Mouse (Mus musculus) midbrain, embryonic 14.5 days (tissue): Measurements from ENCODE around the gene Spag7. TPM values are rescaled to one million over a fixed set of nuclear protein-coding genes. Genes with fewer than 3 reads are reported as not detected.
A peak's percentile ranks its signal among the peaks of the same experiment; 100 is the strongest.

Experiments
- ATAC-seq: fragments of 200-750 bp; cut with Nextera tagmentation; 2 replicates; pipeline ENCODE4 v1.8.0; 2017; ENCODE audit warnings: moderate number of reproducible peaks, moderate library complexity; ENCODE audit not compliant: low FRiP score, low TSS enrichment
- DNase-seq: peaks from one replicate; pipeline ENCODE4 v3.0.0-alpha.2; 2015
- H3K27ac ChIP-seq: fragments of 300-500 bp; sonication (generic); replicated peaks from 2 replicates; pipeline ENCODE4 v1.5.1; 2014; ENCODE audit warnings: mild to moderate bottlenecking, low read depth, low read length, moderate library complexity
- H3K27me3 ChIP-seq: fragments of 300-500 bp; sonication (generic); 2 replicates; pipeline ENCODE4 v1.6.1; 2014; ENCODE audit warnings: low read length, control low read depth, mixed read lengths; ENCODE audit not compliant: control insufficient read depth, insufficient read depth
- H3K36me3 ChIP-seq: fragments of 300-500 bp; sonication (generic); 2 replicates; pipeline ENCODE4 v1.6.1; 2014; ENCODE audit warnings: low read length, control low read depth; ENCODE audit not compliant: control insufficient read depth, insufficient read depth
- H3K4me1 ChIP-seq: fragments of 300-500 bp; sonication (generic); 2 replicates; pipeline ENCODE4 v1.6.1; 2014; ENCODE audit warnings: mild to moderate bottlenecking, antibody characterized with exemption, low read length, control low read depth; ENCODE audit not compliant: control insufficient read depth, insufficient read depth
- H3K4me2 ChIP-seq: fragments of 300-500 bp; sonication (generic); 2 replicates; pipeline ENCODE4 v1.6.1; 2014; ENCODE audit warnings: mild to moderate bottlenecking, low read length, moderate library complexity
- H3K4me3 ChIP-seq: fragments of 300-500 bp; sonication (generic); replicated peaks from 2 replicates; pipeline ENCODE4 v1.5.1; 2014; ENCODE audit warnings: low read depth, low read length
- H3K9ac ChIP-seq: fragments of 300-500 bp; sonication (generic); replicated peaks from 2 replicates; pipeline ENCODE4 v1.6.1; 2014; ENCODE audit warnings: mild to moderate bottlenecking, low read length, moderate library complexity
- H3K9me3 ChIP-seq: fragments of 300-500 bp; sonication (generic); 2 replicates; pipeline ENCODE4 v1.6.1; 2016; ENCODE audit warnings: low read length, control low read depth, mixed read lengths; ENCODE audit not compliant: control insufficient read depth
- WGBS: fragments of 180-500 bp; shearing (Covaris S2); extraction: QIAGEN DNeasy Blood & Tissue Kit; methylation state at CpG from one replicate; pipeline ENCODE4 v1.1.7; 2014; 5-methylcytosine and 5-hydroxymethylcytosine counted together
- microRNA-seq: library from miRNA; unstranded; fragments of <30 nt; microRNA quantifications from one replicate; pipeline ENCODE4, GENCODE M21; 2016
- polyA plus RNA-seq: library from polyadenylated mRNA; unstranded; fragments of >200 nt; fragmentation: Nextera tagmentation; extraction: Ambion mirVana; gene quantifications from 2 replicates; pipeline ENCODE4 v1.2.1, GENCODE M21; 2014

The Spag7 gene
- polyA plus RNA-seq, 1 experiment from 2014 or later = 101 TPM

- DNase-seq (peak; percentile 18), ATAC-seq (no peak)
- no peak within 1 kb of the TSS for H3K27ac ChIP-seq
- H3K9me3 ChIP-seq = no peaks in the 10 kb centered on the region
- no peaks in the 10 kb centered on the region for H3K27me3 ChIP-seq
- 0 out of 2 replicates have a peak within 1 kb of the TSS, but pooled peaks have one; percentile 20 for H3K9ac ChIP-seq
- H3K4me1 ChIP-seq = 0 out of 2 replicates have a peak, but pooled peaks cover 5% of the 10 kb centered on the region
- peaks cover 26% of the 10 kb centered on the region for H3K36me3 ChIP-seq
- H3K4me2 ChIP-seq = peak within 1 kb of the TSS; percentile 48
- H3K4me3 ChIP-seq = peak within 1 kb of the TSS; percentile 12; the same call in 1 of the 2 replicates
- WGBS = 11% methylated on average over 21 of the region's 21 CpGs
Measured at GRCm38 (mm10) chr11:70615516-70616093, 53.6 kb downstream of the Spag7 start, which contains the start of gene 4930544D05Rik. 4930544D05Rik (plus strand) TSS chr11:70615848.

GRCm38 (mm10) chr11:70615074-70615473, 54.1 kb downstream of the Spag7 start:
- no peaks in the 10 kb centered on the region for H3K9me3 ChIP-seq
- H3K4me1 ChIP-seq = 0 out of 2 replicates have a peak, but pooled peaks cover 5% of the 10 kb centered on the region

More at GRCm38 (mm10) chr11:70615074-70615473, 54.1 kb downstream of the Spag7 start:
- Histone ChIP-seq H3K4me2 (peak overlapping the region; percentile 48), H3K36me3 (peaks cover 31% of the 10 kb centered on the region), H3K9ac (0 out of 2 replicates have a peak overlapping the region, but pooled peaks have one; percentile 20), H3K4me3 (peak overlapping the region; percentile 12; the same call in 1 of the 2 replicates), H3K27ac (no peak overlapping the region), H3K27me3 (no peaks in the 10 kb centered on the region)
- DNase-seq = peak; percentile 47
- no peak for ATAC-seq
- WGBS = 1% methylated on average over 17 of the region's 17 CpGs

Small RNAs within 50 kb of the gene (microRNA-seq; reads per million reads assigned to microRNA genes)
- 0.44 reads per million for gene Mir6925

Other genes starting within 250 kb of the Spag7 start
- 56.5 and 93.0 TPM in 2 replicates for gene Arrb2, start 236.8 kb downstream of the Spag7 start, polyA plus RNA-seq
- gene Med11, start 217.5 kb downstream of the Spag7 start, polyA plus RNA-seq = 42.9 and 51.5 TPM in 2 replicates
- 0.24 and 0.61 TPM in 2 replicates for gene Zmynd15, start 210.0 kb downstream of the Spag7 start, polyA plus RNA-seq
- 0.50 and 2.1 TPM in 2 replicates for gene Cxcl16, start 209.4 kb downstream of the Spag7 start, polyA plus RNA-seq
- 4.7 and 5.3 TPM in 2 replicates for gene Tm4sf5, start 164.2 kb downstream of the Spag7 start, polyA plus RNA-seq
- gene Vmo1, start 154.8 kb downstream of the Spag7 start, polyA plus RNA-seq = not detected in 2 replicates
- 0.42 and 0.64 TPM in 2 replicates for gene Gltpd2, start 150.2 kb downstream of the Spag7 start, polyA plus RNA-seq
- 744 and 849 TPM in 2 replicates for gene Psmb6, start 144.0 kb downstream of the Spag7 start, polyA plus RNA-seq
- gene Gm40193, start 136.5 kb downstream of the Spag7 start, polyA plus RNA-seq = not detected in 2 replicates
- 8.5 and 9.2 TPM in 2 replicates for gene Pld2, start 129.4 kb downstream of the Spag7 start, polyA plus RNA-seq
- gene Mink1, start 106.5 kb downstream of the Spag7 start, polyA plus RNA-seq = 18.5 and 20.4 TPM in 2 replicates
- not detected in 2 replicates for gene 4930544D05Rik, start 53.6 kb downstream of the Spag7 start, polyA plus RNA-seq
- not detected in 2 replicates for gene Chrne, start 50.2 kb downstream of the Spag7 start, polyA plus RNA-seq
- 0.37 and 0.38 TPM in 2 replicates for gene Gp1ba, start 30.3 kb downstream of the Spag7 start, polyA plus RNA-seq
- gene Rnf167, start 22.2 kb downstream of the Spag7 start, polyA plus RNA-seq = 95.9 and 104 TPM in 2 replicates
- gene Slc25a11, start 21.9 kb downstream of the Spag7 start, polyA plus RNA-seq = 158 and 171 TPM in 2 replicates
- gene Pfn1, start 14.8 kb downstream of the Spag7 start, polyA plus RNA-seq = 661 and 672 TPM in 2 replicates
- 8.5 and 8.7 TPM in 2 replicates for gene Eno3, start 12.2 kb downstream of the Spag7 start, polyA plus RNA-seq
- 19.4 and 21.0 TPM in 2 replicates for gene Camta2, start 18.7 kb upstream of the Spag7 start, polyA plus RNA-seq
- 0.95 and 1.6 TPM in 2 replicates for gene Inca1, start 30.7 kb upstream of the Spag7 start, polyA plus RNA-seq
- gene Kif1c, start 31.1 kb upstream of the Spag7 start, polyA plus RNA-seq = 4.0 and 6.6 TPM in 2 replicates
- gene Zfp3, start 94.8 kb upstream of the Spag7 start, polyA plus RNA-seq = 14.8 and 16.8 TPM in 2 replicates
- gene Scimp, start 143.2 kb upstream of the Spag7 start, polyA plus RNA-seq = 0.39 TPM in 1 of 2 replicates, not detected in the other
- gene Rabep1, start 175.4 kb upstream of the Spag7 start, polyA plus RNA-seq = 69.9 and 77.0 TPM in 2 replicates